Mouse (Mus musculus) kidney, embryonic 14.5 days (tissue): Measurements from ENCODE around the gene Sccpdh. TPM values are rescaled to one million over a fixed set of nuclear protein-coding genes. Genes with fewer than 3 reads are reported as not detected.

Experiments used
- ATAC-seq: fragments of 200-750 bp; cut with Nextera tagmentation; 2 replicates; pipeline ENCODE4 v1.8.0; 2017; ENCODE audit warnings: moderate number of reproducible peaks, mild to moderate bottlenecking, moderate TSS enrichment, moderate library complexity; ENCODE audit not compliant: low FRiP score, low TSS enrichment
- H3K27ac ChIP-seq: fragments of 300-500 bp; sonication (generic); 2 replicates; pipeline ENCODE4 v1.5.1; 2014; ENCODE audit warnings: low read depth, mild to moderate bottlenecking, low read length, moderate library complexity, mixed read lengths
- H3K27me3 ChIP-seq: fragments of 300-500 bp; sonication (generic); 2 replicates; pipeline ENCODE4 v1.6.1; 2014; ENCODE audit warnings: mild to moderate bottlenecking, low read length; ENCODE audit not compliant: control insufficient read depth, insufficient read depth
- H3K36me3 ChIP-seq: fragments of 300-500 bp; sonication (generic); 2 replicates; pipeline ENCODE4 v1.6.1; 2014; ENCODE audit warnings: low read length, mixed read lengths; ENCODE audit not compliant: control insufficient read depth, insufficient read depth
- H3K4me1 ChIP-seq: fragments of 300-500 bp; sonication (generic); 2 replicates; pipeline ENCODE4 v1.6.1; 2014; ENCODE audit warnings: low read length, mixed read lengths; ENCODE audit not compliant: control insufficient read depth, insufficient read depth
- H3K4me2 ChIP-seq: fragments of 300-500 bp; sonication (generic); replicated peaks from 2 replicates; pipeline ENCODE4 v1.6.1; 2014; ENCODE audit warnings: low read depth, mild to moderate bottlenecking, low read length
- H3K4me3 ChIP-seq: fragments of 300-500 bp; sonication (generic); 2 replicates; pipeline ENCODE4 v1.5.1; 2014; ENCODE audit warnings: mild to moderate bottlenecking, low read length
- H3K9ac ChIP-seq: fragments of 300-500 bp; sonication (generic); 2 replicates; pipeline ENCODE4 v1.6.1; 2014; ENCODE audit warnings: low read depth, mild to moderate bottlenecking, low read length, moderate library complexity
- H3K9me3 ChIP-seq: fragments of 300-500 bp; sonication (generic); 2 replicates; pipeline ENCODE4 v1.6.1; 2016; ENCODE audit warnings: low read length; ENCODE audit not compliant: control insufficient read depth
- WGBS: fragments of 180-500 bp; shearing (Covaris S2); extraction: QIAGEN DNeasy Blood & Tissue Kit; methylation state at CpG from one replicate; pipeline ENCODE4 v1.1.7; 2014; 5-methylcytosine and 5-hydroxymethylcytosine counted together
- polyA plus RNA-seq: library from polyadenylated mRNA; unstranded; fragments of >200 nt; fragmentation: Nextera tagmentation; extraction: Ambion mirVana; gene quantifications from 2 replicates; pipeline ENCODE4 v1.2.1, GENCODE M21; 2014

The Sccpdh gene
- 70.7 and 74.6 TPM in 2 replicates for polyA plus RNA-seq

- peak within 1 kb of the TSS; percentile 83 for H3K27ac ChIP-seq
- H3K4me1 ChIP-seq, result 0 out of 2 replicates have a peak, but pooled peaks cover 6% of the 10 kb centered on the region
- no peaks in the 10 kb centered on the region for H3K9me3 ChIP-seq
- peak; percentile 97 for ATAC-seq
- H3K36me3 ChIP-seq, result no peaks in the 10 kb centered on the region; the same call in 1 of the 2 replicates
- H3K4me2 ChIP-seq, result peak within 1 kb of the TSS; percentile 62
- WGBS, result under 1% methylated on average over 81 of the region's 84 CpGs
- peak within 1 kb of the TSS; percentile 90 for H3K9ac ChIP-seq
- peak within 1 kb of the TSS; percentile 89 for H3K4me3 ChIP-seq
- no peaks in the 10 kb centered on the region for H3K27me3 ChIP-seq
These were observed at the start of gene Sccpdh for GRCm38 (mm10) chr1:179668013-179668805. Gene Sccpdh (plus strand): TSS chr1:179668210.

- Histone ChIP-seq H3K27ac (no peak overlapping the region), H3K9ac (no peak overlapping the region), H3K27me3 (no peaks in the 10 kb centered on the region), H3K9me3 (no peaks in the 10 kb centered on the region), H3K4me1 (no peaks in the 10 kb centered on the region), H3K36me3 (peaks cover 11% of the 10 kb centered on the region), H3K4me2 (no peak overlapping the region), H3K4me3 (no peak overlapping the region)
- ATAC-seq, result no peak
- WGBS, result 95% methylated on average over 12 of the region's 12 CpGs
These were observed 45.3 kb upstream of the Sccpdh start for GRCm38 (mm10) chr1:179622665-179623064.

DNA sequence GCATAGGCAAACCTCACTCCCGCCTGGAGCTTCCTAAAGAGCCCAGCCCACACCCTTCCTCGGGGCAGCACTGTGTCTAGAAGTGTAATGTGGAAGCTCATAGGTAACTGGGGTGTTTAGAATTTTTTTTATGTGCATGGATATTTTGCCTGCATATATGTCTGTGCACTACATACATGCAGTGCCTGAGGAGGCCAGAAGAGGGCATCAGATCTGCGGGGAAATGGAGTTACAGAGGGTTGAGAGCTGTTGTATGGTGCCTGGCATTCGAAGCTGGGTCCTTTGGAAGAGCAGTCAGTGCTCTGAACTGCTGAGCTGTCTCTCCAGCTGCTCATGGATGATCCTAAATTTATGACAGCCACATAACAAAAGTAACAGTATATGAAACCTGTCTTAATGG, 44.4 kb upstream of the Sccpdh start:
- no peak overlapping the region for H3K4me2 ChIP-seq
- no peaks in the 10 kb centered on the region for H3K4me1 ChIP-seq
- H3K9ac ChIP-seq, result no peak overlapping the region
- no peak overlapping the region for H3K4me3 ChIP-seq
- H3K36me3 ChIP-seq, result peaks cover 11% of the 10 kb centered on the region
- no peak for ATAC-seq
- H3K9me3 ChIP-seq, result no peaks in the 10 kb centered on the region
- no peaks in the 10 kb centered on the region for H3K27me3 ChIP-seq
- no peak overlapping the region for H3K27ac ChIP-seq
- 65% methylated on average over 4 of the region's 4 CpGs for WGBS

DNA sequence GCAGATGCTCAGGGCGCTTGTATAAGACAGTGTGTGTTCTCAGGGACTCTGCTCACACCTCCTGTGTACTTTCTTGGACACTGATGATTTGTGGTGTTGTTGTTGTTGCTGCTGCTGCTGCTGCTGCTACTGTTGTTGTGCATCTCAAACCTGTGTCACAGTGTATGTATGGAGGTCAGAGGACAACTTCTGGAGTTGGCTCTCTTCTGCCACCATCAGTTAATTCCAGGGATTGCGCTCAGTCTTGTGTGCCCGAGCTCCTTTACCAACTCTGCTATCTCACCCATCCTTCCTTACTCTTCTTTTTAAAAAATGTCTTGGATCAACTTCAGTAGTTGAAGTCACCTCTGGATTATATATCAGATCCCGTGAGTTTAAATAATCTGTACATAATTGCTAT, 43.7 kb upstream of the Sccpdh start:
- H3K9me3 ChIP-seq, result no peaks in the 10 kb centered on the region
- H3K9ac ChIP-seq, result no peak overlapping the region
- H3K4me1 ChIP-seq, result no peaks in the 10 kb centered on the region
- WGBS, result 66% methylated on average over 4 of the region's 4 CpGs
- no peak overlapping the region for H3K4me3 ChIP-seq
- no peaks in the 10 kb centered on the region for H3K27me3 ChIP-seq
- peaks cover 11% of the 10 kb centered on the region for H3K36me3 ChIP-seq
- no peak overlapping the region for H3K27ac ChIP-seq
- no peak overlapping the region for H3K4me2 ChIP-seq
- ATAC-seq, result no peak

DNA sequence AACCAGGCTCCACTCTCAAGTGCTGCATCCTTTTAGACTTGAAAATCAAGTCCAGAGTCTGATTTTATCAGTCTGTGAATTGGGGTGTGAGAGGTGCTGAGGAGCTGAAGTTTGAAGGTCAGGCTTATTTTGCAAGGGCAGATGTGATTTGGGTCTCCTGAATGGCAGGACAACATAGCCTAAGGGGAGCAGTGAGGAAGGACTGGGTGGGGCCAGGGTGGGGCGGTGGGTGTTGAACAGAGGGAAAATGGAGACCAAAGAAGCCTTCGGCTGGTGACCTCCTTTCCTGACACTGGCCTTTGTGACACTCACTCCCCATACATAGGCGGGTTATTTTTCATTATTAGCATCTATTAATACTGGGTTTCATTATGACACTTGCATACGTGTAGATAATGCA, 40.2 kb upstream of the Sccpdh start:
- ATAC-seq, result no peak
- H3K27me3 ChIP-seq, result no peaks in the 10 kb centered on the region
- H3K4me3 ChIP-seq, result no peak overlapping the region
- peaks cover 11% of the 10 kb centered on the region for H3K36me3 ChIP-seq
- 84% methylated on average over 4 of the region's 4 CpGs for WGBS
- H3K27ac ChIP-seq, result no peak overlapping the region
- H3K4me2 ChIP-seq, result no peak overlapping the region
- no peaks in the 10 kb centered on the region for H3K9me3 ChIP-seq
- no peak overlapping the region for H3K9ac ChIP-seq
- H3K4me1 ChIP-seq, result no peaks in the 10 kb centered on the region

GRCm38 (mm10) chr1:179628438-179629106, 39.4 kb upstream of the Sccpdh start:
- H3K9me3 ChIP-seq, result no peaks in the 10 kb centered on the region
- no peak for ATAC-seq
- peaks cover 11% of the 10 kb centered on the region for H3K36me3 ChIP-seq
- 59% methylated on average over 8 of the region's 8 CpGs for WGBS
- no peak overlapping the region for H3K4me3 ChIP-seq
- no peak overlapping the region for H3K9ac ChIP-seq
- no peak overlapping the region for H3K27ac ChIP-seq
- no peak overlapping the region for H3K4me2 ChIP-seq
- H3K4me1 ChIP-seq, result no peaks in the 10 kb centered on the region
- no peaks in the 10 kb centered on the region for H3K27me3 ChIP-seq

DNA sequence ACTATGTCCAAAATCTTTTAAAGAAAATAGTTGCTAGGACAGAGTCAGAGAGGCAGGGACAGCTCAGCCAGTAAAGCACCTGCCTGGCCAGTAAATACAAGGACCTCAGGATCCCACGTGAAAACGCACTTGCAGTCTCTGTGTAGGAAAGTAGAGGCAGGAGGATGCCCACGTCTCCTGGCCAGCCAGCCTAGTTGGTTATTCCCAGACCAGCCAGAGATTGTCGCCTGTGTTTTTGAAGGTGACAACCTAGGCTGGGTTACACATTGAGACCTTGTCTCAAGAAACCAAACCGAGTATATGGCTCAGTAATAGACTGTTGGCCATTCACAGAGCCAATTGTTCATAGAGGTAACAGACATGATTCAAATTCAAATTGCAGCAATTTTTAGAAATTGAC, 38.7 kb upstream of the Sccpdh start:
- Histone ChIP-seq H3K27ac (no peak overlapping the region), H3K4me2 (no peak overlapping the region), H3K27me3 (no peaks in the 10 kb centered on the region), H3K4me3 (no peak overlapping the region), H3K9me3 (no peaks in the 10 kb centered on the region), H3K4me1 (no peaks in the 10 kb centered on the region), H3K36me3 (peaks cover 11% of the 10 kb centered on the region), H3K9ac (no peak overlapping the region)
- ATAC-seq, result no peak
- 76% methylated on average over 5 of the region's 5 CpGs for WGBS

- no peak for ATAC-seq
- 82% methylated on average over 11 of the region's 11 CpGs for WGBS
- no peak overlapping the region for H3K27ac ChIP-seq
- no peak overlapping the region for H3K4me2 ChIP-seq
- H3K4me1 ChIP-seq, result no peaks in the 10 kb centered on the region
- no peak overlapping the region for H3K9ac ChIP-seq
- H3K9me3 ChIP-seq, result no peaks in the 10 kb centered on the region
- no peak overlapping the region for H3K4me3 ChIP-seq
- no peaks in the 10 kb centered on the region for H3K27me3 ChIP-seq
- H3K36me3 ChIP-seq, result no peaks in the 10 kb centered on the region
These were observed 35.1 kb upstream of the Sccpdh start for GRCm38 (mm10) chr1:179632746-179633413.

- Histone ChIP-seq H3K27me3 (no peaks in the 10 kb centered on the region), H3K9ac (no peak overlapping the region), H3K4me3 (no peak overlapping the region), H3K36me3 (no peaks in the 10 kb centered on the region), H3K9me3 (no peaks in the 10 kb centered on the region), H3K27ac (no peak overlapping the region), H3K4me1 (no peaks in the 10 kb centered on the region), H3K4me2 (no peak overlapping the region)
- 26% methylated on average over 1 of the region's 1 CpGs for WGBS
- ATAC-seq, result no peak
These were observed 34.6 kb upstream of the Sccpdh start for GRCm38 (mm10) chr1:179633414-179633752.
